Mouse (Mus musculus) frontal cortex, postnatal 25 days (tissue): ENCODE results near the gene Fbxo11.
"Not testable (repeated sequence)": the region's sequence is repeated elsewhere in the genome, so short reads cannot be mapped to it uniquely, and the experiment has no call there.

Experiments
- DNase-seq, 2 experiments: peaks; one replicate each; pipeline ENCODE4 v3.0.0; 2022; ENCODE audit warnings: low spot score in 2 of 2

Fbxo11 gene

DNA sequence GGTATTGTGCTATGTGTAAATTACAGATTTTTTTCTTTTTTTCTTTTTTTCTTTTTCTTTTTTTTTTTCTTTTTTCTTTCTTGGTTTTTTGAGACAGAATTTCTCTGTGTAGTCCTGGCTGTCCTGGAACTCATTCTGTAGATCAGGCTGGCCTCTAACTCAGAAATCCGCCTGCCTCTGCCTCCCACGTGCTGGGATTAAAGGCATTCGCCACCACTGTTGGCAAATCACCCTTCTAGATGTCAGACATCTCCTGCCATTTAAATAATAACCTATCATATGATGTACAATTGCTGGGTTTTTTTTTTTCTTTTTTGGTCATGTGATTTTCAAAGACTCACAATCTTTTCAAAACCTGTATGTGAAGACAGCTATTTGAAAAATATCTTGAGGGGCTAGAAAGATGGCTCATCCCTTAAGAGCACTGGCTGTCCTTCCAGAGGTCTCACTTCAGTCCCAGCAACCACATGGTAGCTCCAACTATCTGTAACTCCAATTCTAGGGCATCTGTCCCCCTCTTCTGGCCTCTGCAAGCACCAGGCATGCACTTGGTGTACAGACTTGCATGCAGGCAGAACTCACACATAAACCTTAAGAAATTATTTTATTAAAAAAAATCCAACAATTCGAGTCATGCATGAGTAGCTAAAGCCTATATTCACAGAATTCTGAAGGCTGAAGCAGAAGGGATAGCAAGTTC is 2.3 kb upstream of the Fbxo11 start:
- no peak for DNase-seq

DNA sequence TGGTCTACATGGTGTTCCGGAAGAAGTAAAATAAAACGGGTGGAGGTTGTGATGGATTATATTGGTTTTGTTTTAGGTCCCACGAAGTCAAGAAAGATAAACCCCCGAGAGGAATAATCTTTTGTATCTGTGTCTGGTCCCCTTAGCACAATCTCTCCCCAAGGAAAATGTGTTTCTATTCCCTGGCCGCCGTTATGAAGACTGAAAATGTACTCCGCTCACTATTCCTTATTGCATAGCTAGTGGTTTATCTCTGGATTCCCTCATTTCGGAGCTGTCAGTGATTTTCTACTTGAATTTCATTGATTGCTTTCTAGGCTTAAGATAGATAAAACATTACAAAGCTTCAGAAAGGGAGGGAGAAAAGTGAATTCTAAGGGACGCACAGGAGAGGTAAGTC is 1.7 kb upstream of the Fbxo11 start:
- no peak for DNase-seq

DNA sequence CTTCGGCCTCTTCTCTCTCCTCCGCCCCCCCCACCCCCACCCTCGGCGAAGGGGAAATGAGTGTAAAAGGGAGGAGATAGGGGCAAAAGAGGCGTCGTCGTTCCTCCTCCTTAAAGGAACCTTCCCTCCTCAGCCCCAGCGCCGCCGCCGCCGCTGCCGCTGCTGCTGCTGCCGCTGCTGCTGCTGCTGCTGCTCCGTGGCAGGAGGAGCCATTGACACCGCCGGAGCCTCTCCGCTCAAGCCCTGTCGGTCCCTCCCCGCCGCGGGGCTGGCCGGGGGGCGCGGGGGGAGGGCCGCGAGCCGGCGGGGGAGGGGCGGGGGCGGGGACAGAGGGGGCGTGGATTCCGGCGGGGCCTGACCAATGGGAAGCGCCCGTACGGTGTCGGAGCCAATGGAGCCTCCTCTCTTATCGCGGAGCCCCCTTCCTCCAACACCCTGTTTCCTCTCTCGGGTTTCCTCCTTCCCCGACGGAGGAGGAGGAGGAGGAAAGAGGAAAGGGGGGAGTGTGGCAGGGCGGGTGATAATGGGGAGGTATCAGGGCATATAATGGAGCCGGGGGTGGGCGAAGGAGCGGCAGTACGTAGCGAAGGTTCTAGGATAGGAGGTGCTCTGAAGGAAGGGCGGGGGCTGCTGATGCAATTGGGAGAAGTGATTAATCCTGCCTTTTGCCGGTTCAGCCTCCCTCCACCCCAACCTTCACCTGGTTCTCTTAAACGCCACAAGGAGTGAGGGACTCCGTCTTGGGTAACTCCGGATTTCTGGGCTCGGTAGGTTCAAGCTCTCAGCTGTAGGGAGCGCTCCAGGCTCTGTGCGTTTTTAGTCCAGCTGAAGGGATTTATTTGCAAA is 933 bp upstream of the Fbxo11 start:
- peak; percentile 62 to 74 for DNase-seq

DNA sequence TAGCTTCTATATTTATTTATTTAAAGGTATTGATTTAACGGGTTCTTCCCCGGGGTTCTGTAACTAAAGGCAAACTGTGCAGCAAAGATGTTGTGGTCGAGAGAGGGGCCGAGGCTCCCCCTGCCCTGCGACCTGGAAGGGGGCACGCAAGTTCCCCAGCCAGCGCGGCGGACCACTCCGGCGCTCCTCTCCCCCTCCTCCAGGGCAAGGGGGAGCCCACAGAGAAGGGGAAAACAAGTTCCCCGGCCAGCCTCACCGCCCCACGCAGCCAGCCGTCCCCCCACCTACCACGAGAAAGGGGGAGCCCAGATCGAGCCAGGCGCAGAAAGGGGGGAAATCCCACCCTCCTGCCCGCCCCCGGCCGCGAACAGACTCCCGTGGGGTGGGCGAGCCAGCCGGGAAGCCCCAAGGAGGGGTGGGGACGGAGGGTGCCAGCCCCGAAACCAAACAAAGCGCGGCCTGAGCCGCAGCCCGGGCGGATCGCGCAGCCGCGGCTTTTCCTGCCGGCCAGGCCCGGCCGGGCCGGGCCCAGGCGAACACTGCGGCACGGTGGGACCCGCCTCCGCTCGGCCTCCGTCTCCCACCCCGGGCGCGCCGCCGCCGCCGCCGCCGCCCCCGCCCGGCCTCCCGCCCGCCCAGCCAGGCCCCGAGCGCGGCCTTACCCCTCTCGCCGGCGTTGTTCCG is 602 bp downstream of the Fbxo11 start:
- DNase-seq = peak; percentile 22 to 38

DNA sequence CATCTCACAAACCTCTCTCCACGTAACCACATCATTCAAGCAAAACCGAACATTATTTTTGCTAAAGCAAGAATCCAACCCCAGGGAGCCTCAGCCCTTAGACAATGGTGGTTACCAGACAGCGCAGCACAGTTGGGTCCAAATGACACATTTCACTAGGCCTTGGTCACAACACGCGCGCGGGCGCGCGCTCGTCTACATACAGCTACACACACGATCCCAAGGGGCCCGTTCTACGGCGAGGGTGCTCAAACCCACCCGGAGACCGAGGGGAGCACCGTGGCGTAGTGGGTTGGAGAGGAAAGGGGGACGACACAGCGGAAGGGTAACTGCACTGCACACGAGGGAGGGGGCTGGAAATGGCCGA is 1.1 kb downstream of the Fbxo11 start:
- DNase-seq = peak; percentile 52 to 56

DNA sequence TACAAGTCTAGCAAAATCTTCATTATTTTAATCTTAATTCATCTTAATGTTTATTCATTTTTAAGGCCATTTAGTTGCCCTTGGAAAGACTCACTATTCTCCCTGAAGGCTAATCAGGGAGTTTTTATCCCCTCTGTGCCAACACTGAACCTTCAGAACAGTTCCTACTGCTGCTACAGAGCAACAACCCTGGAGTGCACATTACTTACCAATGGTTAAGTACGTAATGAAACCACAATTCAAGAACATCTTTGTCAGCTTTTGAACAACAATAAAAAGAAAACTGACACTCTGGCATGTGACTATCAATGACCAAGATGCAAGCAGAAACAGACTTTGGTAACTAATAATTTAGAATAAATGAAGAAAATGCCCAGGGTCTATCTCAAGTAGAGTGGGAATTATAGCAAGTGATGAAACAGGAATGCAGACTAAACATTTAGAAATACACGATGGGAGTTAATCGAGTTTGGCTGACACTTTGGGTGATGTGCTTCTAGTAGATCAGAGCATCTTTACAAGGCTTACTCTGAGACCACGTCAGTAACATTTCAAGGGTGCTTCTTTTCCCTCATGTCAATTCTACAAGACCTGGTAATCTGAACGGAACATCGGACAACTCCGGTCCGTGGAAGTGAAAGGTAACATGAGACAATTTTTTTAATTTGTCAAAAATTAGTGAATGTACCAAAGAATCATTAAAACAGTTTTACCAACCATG is 2.1 kb downstream of the Fbxo11 start:
- DNase-seq = no peak

DNA sequence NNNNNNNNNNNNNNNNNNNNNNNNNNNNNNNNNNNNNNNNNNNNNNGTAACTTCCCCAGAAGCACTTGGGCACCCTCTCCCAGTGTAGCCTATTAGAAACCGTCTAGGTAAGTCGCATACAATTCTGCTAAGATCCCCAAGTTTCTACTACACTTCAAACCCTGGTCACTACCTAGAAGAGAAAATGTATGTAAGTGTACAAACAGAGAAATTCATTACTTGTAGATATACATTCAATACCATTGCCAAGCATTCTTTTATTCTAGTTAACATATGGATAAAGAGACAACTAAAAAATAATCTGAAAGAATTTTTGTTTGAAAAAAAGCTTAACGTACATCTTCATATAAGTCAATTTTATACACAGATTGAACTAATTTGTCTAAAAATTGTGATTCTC is 3.1 kb downstream of the Fbxo11 start:
- DNase-seq = no peak

DNA sequence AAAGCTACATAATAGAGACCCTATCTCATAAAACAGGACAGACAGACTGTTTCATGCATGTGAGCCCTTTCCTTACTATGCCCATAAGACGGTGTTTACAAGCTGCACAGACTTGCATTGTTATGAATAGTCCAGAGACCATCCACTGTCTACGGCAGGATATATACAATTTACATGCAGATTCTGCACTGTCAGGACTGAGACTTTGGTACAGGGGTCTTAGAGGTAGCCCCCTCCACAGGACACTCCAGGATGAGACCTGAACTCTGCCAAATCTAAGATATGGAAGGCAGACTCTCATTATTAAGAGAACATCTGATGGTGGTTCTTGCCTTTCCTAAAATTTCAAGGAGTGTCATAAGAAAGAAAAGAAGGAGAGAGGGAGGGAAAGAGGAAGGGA is 6.8 kb downstream of the Fbxo11 start:
- no peak for DNase-seq

DNA sequence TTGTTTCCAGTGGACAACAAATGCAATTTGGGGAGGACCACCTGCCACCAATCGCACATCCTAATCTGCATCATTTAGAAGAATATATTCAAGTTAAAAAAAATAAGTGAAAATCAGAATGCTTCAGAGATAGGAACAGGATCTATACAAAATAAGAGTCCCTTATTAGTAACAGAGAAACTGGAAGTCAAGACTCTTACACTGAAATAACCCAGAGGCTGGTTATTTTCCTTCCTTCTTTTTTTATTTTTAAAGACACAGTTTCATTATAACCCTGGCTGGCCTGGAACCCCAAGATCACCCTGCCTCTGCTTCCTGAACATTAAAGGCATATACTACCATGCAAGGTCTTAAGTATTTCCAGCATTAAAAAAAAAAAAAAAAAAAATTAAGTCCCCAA is 7.2 kb downstream of the Fbxo11 start:
- no peak for DNase-seq

DNA sequence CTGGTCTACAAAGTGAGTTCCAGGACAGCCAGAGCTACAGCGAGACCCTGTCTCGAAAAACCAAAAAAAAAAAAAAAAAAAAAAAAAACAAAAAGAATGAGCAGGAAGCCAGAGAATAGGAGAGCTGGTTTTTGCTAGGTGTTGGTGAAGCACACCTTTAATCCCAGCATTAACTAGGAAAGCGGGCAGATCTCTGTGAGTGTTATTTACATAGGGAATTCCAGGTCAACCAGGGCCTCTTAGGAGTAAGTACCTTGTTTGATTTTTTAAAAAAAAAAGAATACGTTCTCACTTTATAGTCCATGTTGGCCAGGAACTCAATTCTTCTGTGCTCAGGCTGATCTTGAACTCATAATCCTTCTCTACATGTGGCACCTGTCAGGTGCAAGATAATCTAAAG is 13.4 kb downstream of the Fbxo11 start:
- no peak for DNase-seq

DNA sequence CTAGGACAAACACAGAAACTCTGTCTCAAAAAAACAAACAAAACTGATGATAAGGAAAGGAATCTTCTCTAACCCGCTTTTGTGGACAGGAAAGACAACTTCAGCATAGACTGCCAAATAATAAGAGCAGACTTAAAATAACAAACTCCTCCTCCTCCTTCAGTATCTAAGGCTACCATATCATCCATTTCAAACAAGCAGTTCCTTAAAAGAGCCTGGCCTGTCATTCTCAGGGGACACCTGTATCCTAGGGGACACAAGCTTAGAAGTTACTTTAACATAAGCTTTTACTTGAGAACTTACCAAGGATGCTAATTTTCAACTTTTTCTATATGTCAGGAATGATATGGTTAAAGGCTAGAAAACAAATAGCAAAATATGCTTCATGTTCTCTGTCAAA is 14.2 kb downstream of the Fbxo11 start:
- DNase-seq = no peak

DNA sequence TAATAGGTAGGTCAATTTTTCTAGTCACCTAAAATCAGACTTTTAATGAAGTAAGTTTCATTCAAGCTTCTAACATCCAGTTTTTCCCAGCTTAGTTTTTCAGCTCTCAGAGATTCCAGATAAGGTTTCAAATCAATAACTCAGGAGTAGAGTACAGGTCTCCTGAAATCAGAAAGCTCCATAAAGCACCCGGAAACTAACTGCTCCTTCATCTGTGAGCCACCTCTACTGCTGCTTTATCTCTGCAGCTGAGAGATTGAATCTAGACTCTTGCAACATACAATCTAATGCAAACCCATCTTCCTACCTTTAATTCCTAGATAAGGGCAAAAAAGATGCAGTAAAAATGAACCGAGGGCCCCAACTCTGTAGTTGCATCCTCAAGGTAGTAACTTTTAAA is 14.8 kb downstream of the Fbxo11 start:
- no peak for DNase-seq

DNA sequence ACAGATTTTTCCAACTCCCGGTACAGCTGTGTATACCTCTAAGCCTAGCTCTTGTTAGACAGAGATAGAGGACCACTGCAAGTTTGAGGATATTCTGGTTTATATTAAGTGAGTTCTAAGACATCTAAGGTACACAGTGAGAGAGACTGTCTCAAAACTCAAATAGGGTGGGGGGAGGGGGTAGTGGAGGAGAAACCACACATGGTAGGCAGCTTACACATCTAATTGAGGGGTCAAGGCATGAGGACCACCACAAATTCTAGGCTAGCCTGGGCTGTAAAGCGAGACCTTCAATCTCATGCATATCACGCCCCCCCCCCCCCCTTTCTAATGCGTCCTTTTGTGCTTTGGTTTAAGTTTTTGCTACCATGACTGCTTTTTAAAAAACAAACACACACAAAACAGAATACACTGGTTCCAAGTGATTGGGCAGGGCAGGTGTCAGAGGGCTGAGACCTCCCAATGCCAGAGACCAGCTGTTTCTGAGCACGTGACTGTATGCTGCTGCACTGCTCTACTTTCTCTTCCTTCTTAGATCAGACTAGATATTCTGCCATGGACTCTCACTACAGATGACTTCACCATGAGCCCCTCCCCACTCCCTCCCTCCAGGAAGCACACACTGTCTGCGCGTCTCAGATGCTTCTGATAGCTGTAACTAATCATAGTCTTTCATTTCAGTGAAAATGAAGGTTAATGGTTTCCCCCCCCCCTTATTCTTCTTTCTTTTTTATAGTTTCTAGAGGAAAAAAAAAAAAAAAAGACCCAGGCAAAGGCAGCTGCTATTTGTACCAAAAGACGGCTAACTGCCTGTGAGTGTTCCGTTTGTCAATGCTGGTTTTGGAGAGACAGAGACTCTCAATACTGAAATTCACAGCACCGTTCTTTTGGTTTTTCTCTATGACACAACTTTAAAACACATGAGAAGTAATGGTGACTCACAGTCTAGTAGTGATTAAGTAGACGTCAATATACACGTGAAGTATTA is 22.7 kb downstream of the Fbxo11 start:
- DNase-seq = no peak

DNA sequence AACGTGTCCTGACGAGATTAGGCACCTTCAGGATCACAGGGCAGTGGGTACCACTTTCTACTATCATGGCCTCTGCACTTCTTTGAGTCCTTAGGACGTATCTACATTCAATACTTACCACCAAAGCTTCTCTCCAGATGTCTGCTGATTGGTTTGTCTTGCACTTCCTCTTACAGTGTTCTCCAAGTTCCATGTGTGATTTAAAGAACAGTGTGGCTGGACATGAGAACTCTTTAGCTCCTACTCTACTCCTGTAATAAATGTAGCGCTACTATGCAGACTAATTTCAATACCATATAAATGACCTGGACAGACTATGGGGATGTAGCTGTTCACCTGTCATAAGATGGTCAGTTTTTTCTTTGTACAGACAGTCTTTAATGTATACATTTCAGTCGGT is 24.3 kb downstream of the Fbxo11 start:
- no peak for DNase-seq

DNA sequence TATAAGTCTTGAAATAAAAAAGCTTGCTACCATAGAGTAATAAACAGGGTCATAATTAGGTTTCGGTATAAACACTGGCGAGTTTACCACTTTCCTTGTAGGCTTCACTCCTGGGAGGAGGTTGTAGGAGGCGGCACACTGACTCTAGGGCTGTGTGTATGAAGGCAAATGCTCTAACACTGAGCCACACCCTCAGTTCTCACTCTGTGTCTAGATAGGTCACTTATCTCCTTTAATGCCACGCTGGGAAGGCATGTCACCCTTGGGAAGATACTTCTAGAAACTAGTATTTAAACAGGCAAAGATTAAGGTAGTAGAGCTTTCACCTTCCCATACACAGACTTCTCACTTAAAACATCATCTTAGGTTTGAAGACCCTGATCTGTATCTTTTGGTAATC is 30.7 kb downstream of the Fbxo11 start:
- DNase-seq = no peak

DNA sequence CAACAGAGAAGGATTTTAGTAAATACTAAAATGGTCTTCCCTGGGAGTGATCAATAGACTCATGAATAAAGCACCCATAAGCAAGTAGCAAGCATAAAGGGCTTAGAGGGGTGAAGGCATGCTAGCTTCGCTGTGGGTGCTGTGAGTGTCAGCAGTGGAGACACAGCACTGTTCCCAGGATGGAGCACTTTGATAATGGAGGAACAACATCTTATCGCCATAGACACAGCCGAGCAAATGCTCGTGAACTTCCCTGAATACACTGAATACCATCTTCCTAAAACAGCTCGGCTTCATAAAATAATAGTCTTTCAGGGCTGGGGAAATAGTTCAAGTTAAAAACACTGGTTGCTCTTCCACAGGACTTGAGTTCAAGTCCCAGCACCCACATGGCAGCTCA is 33.3 kb downstream of the Fbxo11 start:
- no peak for DNase-seq

DNA sequence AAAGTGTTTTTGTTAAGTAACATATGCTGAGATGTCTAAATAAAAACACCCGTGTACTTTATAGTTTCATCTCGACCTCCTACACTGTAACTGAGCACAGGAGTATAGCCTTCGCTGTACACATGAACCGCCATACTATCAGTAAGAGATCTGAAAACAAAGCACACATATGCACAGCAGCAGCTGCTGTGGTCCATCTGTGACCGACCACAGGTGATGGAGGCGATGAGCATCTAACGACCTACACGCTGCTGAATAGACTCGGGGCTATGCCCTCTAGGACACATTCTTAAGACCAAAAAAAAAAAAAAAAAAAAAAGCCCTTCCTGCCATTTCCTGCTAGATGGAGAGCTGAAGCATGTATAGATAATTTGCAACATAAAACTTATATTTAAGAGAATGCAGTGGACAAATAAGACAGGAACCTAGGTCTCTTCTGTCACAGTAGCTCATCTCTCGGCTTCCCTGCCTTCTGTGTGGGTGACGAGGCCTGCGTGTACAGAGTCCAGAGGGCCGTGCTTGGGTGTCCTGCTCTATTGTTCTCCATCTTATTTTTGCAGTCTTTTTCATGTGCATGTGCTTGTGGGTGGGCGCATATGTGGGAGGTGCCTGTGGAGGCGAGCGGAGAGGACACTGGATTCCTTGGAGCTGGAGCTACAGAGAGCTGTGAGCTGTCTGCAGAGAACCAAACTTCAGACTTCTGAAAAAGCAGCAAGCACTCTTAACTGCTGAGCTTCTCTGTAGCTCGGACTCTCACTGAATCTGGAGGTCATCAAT is 35.7 kb downstream of the Fbxo11 start:
- DNase-seq = peak in 1 of 2 experiments; percentile 9

DNA sequence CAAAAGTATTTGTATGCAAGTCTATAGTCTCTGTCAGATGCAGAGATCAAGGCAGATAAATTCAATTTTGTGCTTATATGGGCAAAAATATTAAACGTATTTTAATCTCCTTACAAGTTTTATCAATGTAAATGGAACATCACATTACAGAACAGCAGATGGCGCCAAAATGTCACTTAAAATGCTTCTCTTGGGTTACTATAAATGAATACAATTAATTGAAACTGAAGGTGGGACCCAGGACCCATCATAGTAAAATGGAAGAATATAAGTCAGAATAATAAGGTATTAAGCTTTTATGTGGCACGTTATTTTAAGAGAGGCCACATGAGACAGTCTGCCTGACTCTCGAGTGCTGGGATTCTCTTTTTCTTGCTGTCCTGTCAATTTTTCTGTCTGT is 39.9 kb downstream of the Fbxo11 start:
- no peak for DNase-seq

DNA sequence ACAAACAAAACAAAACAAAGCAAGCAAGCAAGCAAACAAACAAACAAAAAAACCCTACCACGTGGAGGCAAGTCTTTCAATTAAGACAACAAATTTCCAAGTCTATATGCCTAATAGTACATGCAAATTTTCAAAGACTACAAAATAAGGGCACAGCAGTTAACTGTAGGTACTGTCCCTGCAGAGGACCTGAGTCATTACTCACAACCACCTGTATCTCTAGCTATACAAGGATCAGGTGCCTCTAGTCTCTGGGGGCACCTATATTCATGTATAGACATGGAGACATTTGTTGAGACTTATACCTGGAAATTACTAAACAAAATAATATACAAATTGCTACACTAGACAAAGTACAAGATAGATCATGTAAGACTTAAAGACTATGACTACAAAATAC is 41.2 kb downstream of the Fbxo11 start:
- DNase-seq = no peak

DNA sequence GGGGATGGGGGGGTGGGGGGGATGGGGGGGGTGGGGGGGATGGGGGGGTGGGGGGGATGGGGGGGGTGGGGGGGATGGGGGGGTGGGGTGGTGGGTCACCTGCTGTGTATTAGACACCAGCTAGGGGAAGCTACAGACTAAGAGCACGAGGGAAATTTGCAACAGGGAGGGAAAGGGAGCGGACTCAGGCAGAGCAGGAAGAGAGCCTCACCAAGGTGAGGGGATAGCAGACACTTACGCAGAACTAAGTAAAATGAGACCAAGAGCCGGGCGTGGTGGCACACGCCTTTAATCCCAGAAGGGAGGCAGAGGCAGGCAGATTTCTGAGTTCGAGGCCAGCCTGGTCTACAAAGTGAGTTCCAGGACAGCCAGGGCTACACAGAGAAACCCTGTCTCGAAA is 49.1 kb downstream of the Fbxo11 start:
- not testable (repeated sequence) for DNase-seq
